Mouse (Mus musculus): ENCODE measurements at regions not wholly inside any gene's neighbourhood (a gene's known extent, or its start where the extent isn't known, plus 50 kb on each side); places are given as distances from the start of the nearest gene placed in this dataset.

- no peak for TF ChIP-seq GATA1 (IDR thresholded peaks at IDR 0.05; ENCODE audit: low read length)
Observed at GRCm38 (mm10) chr15:96802729-96803053, 103.2 kb upstream of the Slc38a2 start.

DNA sequence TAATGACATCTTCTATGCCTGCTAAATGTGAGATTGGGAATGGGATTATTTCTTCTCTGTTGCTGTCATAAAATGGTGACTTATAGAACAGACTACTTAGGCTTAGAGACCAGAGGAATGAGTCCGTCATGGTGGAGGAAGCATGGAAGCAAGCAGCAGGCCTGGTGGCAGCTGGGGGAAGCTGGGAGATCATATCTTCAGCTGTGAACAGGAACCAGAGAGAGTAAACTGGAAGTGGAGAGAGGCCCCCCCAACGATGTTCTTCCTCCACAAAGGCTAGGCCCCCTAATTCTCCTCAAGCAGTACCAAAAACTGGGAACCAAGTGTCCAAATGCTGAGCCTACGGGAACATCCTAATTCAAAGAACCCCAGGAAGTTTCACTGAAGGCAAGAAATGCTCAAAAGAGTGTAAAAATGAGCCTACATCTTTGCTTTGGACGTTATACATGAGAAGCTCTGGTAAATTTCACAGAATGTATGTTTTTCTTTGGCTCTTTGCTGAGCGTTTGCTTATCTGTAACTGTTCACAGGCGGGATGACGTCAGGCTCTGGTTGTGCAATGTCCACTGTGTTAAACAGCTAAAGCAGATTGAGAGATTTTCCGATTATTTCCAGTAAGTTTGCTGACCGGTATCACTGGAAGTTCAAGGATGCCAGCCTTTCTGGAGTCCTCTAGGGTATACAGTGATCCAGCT is 102.7 kb upstream of the Slc38a2 start:
- TF ChIP-seq GATA1 (IDR thresholded peaks at IDR 0.05; ENCODE audit: low read length) = no peak

DNA sequence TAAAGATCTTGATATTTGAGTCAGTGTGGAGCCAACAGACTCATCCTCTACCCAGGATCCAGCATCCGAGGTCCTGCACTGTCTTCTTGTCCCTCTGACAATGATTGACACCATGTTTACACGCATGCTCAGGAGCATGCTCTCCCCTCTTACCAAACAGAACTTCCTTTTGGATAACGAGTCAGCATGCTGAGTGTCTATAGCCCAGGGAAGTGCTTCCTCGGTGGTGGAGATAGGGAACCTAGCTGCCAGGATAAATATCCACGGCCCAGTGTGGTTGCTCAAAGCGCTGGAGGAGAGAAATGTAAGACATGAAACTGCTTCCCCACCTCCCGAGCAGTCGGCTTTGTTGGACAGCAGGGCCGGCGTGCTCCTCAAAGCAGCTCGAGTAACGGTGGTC is 99.7 kb upstream of the Slc38a2 start:
- TF ChIP-seq GATA1 (IDR thresholded peaks at IDR 0.05; ENCODE audit: low read length) = no peak

DNA sequence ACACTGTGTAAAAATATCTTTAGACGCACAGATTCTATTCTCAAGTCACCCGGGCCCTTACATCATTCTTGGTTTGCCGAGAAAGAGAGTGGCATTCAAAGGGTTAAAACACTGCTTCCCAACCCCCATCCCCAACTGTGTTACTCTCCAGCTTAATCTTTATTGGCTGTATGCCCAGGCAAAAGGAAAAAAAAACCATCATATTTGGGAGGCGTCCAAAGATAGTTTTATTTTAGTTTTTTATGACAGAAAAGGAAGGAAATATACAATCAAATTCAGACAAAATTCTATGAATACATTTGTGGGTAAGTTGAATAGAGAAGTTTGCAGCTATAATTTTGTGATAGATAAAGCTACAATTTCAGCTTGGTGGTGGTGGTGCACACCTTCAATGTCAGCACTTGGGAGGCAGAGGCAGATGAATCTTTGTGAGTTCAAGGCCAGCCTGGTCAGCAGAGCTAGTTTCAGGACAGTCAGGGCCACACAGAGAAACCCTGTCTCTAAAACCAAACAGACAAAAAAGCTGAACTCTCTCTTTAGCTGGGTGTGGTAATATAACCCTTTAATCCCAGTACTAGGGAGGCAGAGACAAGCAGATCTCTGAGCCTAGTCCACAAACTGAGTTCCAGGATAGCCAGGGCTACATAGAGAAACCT is 98.2 kb upstream of the Slc38a2 start:
- TF ChIP-seq GATA1 (IDR thresholded peaks at IDR 0.05; ENCODE audit: low read length) = no peak

- no peak for TF ChIP-seq GATA1 (IDR thresholded peaks at IDR 0.05; ENCODE audit: low read length)
Observed at GRCm38 (mm10) chr15:96794177-96794719, 94.7 kb upstream of the Slc38a2 start.

GRCm38 (mm10) chr15:96793251-96793650 is 93.7 kb upstream of the Slc38a2 start:
- TF ChIP-seq GATA1 (IDR thresholded peaks at IDR 0.05; ENCODE audit: low read length) = no peak

DNA sequence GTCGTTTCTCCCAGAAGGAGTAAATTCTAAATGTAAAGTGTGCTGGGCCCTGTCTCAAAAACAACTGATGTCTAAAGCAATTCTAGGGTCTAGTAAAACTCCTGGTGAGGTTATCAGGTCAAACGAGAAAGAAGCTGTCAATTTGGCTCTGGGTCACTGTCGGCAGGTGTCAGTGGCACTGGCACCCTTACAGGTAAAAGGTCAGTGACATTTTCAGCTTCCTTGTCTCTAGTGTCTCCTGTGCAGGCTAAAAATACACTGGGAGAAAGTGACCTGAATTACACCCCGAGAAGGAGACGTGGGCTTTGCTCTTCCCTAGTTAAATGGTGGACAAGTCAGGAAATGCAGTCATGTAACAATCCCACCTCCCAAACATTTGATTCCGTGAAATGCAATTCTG is 91.8 kb upstream of the Slc38a2 start:
- TF ChIP-seq GATA1 (IDR thresholded peaks at IDR 0.05; ENCODE audit: low read length) = no peak

GRCm38 (mm10) chr15:96784578-96784977 is 85.0 kb upstream of the Slc38a2 start:
- no peak for TF ChIP-seq GATA1 (IDR thresholded peaks at IDR 0.05; ENCODE audit: low read length)

GRCm38 (mm10) chr15:96781560-96781959 is 82.0 kb upstream of the Slc38a2 start:
- TF ChIP-seq GATA1 (IDR thresholded peaks at IDR 0.05; ENCODE audit: low read length) = no peak

DNA sequence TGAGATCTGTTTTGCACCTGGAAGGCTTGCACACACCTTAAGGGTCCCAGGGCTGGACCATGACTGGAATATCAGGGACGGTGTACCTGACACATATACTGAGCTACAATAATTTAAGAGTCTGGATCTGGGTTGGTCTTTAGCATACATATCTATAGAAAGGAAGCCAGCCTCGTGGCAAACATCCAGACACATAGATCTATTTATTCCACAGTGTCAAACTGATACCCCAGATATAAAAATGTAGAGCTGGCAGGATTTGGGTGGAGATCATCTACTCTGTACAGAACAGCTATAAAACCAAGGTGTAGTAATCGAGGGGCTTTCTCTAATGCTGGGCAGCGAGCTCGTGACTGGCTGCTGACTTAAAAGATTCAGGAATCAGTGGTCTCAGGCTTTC is 81.1 kb upstream of the Slc38a2 start:
- TF ChIP-seq GATA1 (IDR thresholded peaks at IDR 0.05; ENCODE audit: low read length) = no peak

DNA sequence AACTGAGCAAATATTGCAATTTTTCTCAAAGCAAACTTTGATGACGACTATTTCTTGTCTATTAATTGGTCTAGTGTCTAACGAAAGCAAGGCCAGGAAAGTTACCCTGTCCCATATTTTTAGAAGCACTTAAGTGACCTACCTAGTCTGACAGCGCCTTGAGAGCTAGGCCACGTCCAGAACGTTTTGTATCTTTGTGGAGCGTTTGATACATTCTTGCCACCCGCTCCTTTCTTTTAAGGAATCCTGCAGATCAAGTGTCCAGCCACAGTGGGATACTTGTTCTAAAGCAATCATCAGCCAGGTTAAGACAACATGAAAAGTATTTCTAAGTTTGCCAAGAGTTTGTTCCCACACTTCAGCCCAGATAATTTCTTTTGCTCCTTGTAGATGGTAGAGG is 79.8 kb upstream of the Slc38a2 start:
- no peak for TF ChIP-seq GATA1 (IDR thresholded peaks at IDR 0.05; ENCODE audit: low read length)

GRCm38 (mm10) chr15:96778321-96778926 is 78.9 kb upstream of the Slc38a2 start:
- TF ChIP-seq GATA1 (IDR thresholded peaks at IDR 0.05; ENCODE audit: low read length) = no peak

DNA sequence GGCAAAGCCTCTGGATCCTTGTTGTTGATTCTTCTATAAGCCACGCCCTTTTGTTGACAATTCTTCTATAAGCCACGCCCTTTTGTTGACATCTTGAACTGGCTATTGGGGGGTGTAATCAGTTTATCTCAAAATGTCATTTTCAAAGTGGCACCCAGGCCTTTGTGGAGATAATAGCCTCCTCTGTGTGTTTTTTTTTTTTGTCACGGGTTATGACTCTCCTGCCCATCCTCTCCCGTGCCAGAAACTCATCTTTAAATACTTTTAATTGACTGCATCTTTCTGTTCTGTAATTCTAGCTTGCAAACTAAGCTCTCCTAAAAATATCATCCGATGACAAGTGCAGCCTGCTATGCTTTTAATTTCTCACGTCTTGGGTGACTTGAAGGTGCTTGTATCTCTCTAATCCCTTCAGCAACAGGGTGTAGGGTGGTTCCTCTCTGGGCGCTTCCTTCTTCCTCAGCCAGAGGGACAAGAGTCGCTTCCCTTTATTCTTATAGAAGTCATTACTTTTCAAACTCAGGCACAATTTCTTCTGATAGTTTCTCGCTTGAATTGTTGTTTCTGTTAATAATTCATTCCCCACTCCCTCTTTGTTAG is 77.0 kb upstream of the Slc38a2 start:
- TF ChIP-seq GATA1 (IDR thresholded peaks at IDR 0.05; ENCODE audit: low read length) = no peak

DNA sequence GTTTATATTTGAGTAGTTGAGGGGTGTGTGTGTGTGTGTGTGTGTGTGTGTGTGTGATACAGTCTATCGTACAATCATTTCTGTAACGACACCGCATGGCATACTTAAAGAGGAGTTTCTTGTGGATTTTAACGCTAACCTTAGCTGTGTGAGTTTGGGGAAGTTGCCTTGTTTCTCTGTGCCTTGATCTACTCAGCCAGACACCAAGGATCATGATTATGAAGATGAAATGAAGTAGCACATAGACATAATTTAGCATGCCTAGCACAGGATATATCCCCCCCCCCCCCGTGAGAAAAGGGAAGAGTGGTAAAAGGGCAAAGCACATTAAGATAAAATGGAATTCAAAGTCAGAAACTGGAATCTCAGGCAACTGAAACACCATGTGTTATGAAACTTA is 75.6 kb upstream of the Slc38a2 start:
- no peak for TF ChIP-seq GATA1 (IDR thresholded peaks at IDR 0.05; ENCODE audit: low read length)

DNA sequence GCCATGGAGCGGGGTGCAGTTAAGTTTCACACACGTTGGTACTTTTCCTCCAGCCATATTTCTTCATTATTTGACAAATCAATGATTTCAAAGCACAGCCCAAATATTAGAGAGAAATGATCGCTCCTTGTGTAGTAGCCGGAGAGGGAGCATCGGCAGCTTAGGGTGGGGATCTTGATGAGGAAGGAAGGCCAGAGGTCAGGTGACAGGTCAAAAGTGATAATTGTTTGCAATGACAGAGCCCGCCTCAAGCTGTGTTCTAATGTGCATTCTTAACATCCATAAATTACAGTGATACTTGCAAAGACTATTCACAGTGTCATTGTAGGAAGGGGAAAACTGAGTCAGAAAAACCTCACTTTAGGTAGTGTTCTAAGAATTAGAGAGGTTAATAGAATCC is 75.1 kb upstream of the Slc38a2 start:
- no peak for TF ChIP-seq GATA1 (IDR thresholded peaks at IDR 0.05; ENCODE audit: low read length)

DNA sequence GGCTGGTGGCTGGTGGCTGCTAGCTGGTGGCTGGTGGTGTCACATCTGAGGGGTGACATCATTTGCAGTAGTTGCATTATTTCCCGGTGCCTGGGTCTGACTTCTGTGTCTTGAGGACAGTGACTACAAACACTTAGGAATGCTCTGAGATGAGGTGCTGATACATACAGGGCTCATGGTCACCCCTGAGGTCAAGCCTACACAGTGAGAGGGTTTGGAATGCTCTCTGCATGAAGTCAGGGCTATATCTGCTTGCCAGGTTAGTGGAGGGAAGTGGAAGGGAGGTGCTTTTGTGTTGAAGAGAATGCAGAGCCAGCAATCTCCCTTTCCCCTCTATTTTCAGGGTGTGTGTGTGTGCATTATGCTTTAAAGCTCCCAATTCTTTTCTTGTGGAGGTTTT is 74.1 kb upstream of the Slc38a2 start:
- TF ChIP-seq GATA1 (IDR thresholded peaks at IDR 0.05; ENCODE audit: low read length) = no peak
